Mouse (Mus musculus): ENCODE data around the gene Sec22a. TPM values are rescaled to one million over a fixed set of nuclear protein-coding genes. Genes with fewer than 3 reads are reported as not detected.

Gene Sec22a
- total and polyA plus RNA-seq, 3 experiments = 10.5 to 98.3 (median 11.4) TPM

DNA sequence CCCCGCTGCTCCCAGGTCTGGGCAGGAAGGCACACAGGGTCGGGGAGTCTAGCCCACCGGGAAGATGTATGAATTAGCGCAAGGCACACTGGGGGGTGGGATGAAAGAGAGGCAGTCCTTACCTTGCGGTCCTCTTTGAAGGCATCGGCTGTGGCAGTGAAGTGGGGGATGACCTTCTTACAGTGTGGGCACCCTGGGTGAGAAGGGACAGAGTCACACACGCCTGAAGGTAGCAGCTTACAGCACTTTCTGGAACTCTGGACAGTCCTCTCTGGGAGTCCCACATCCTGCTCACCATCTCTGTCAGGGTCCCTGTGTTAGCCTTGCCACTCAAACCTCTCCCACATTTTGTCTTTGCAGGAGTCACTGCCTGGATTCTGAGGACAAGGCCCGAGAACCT lies 40.2 kb upstream of the Sec22a start:
- TF ChIP-seq ZC3H11A (IDR thresholded peaks at IDR 0.05; ENCODE audit: low read depth, low read length) (no peak), MYC (IDR thresholded peaks at IDR 0.05; ENCODE audit: low read depth, low read length) (no peak), GABPA (IDR thresholded peaks at IDR 0.05; ENCODE audit: low read depth, low read length) (no peak), ZNF384 (IDR thresholded peaks at IDR 0.05; ENCODE audit: low read depth, low read length) (no peak), NRF1 (IDR thresholded peaks at IDR 0.05; ENCODE audit: insufficient read depth, low read depth, low read length, poor library complexity, severe bottlenecking) (no peak), RCOR1 (IDR thresholded peaks at IDR 0.05; ENCODE audit: low read depth, low read length) (no peak), RAD21 (IDR thresholded peaks at IDR 0.05; ENCODE audit: low read depth, low read length) (no peak), ELF1 (IDR thresholded peaks at IDR 0.05; ENCODE audit: low read depth, low read length) (no peak), UBTF (IDR thresholded peaks at IDR 0.05; ENCODE audit: borderline replicate concordance, insufficient read depth, low read depth, low read length) (no peak), ZKSCAN1 (IDR thresholded peaks at IDR 0.05; ENCODE audit: low read depth, low read length) (no peak), EP300 (IDR thresholded peaks at IDR 0.05; ENCODE audit: low read depth in 1 of 2, low read length in 2 of 2) (no peak), MEF2A (IDR thresholded peaks at IDR 0.05; ENCODE audit: extremely low read depth, insufficient replicate concordance, low read depth, low read length, poor library complexity, severe bottlenecking) (no peak), MXI1 (IDR thresholded peaks at IDR 0.05; ENCODE audit: low read depth, low read length) (no peak), ZMIZ1 (IDR thresholded peaks at IDR 0.05; ENCODE audit: low read depth, low read length) (no peak), E2F4 (IDR thresholded peaks at IDR 0.05; ENCODE audit: borderline replicate concordance, low read depth, low read length) (no peak), CHD2 (IDR thresholded peaks at IDR 0.05; ENCODE audit: low read length) (no peak), POLR2AphosphoS2 (IDR thresholded peaks at IDR 0.05; ENCODE audit: low read length) (no peak)
- Histone ChIP-seq H3K27ac (ENCODE audit: control insufficient read depth, low read depth, low read length) (no peak overlapping the region), H3K9ac (ENCODE audit: control insufficient read depth, low read depth, low read length, poor library complexity, severe bottlenecking) (no peak overlapping the region), H3K79me2 (ENCODE audit: control insufficient read depth, insufficient read depth, low read length, poor library complexity) (no peaks in the 10 kb centered on the region), H3K36me3 (ENCODE audit: control insufficient read depth in 1 of 2, insufficient read depth in 2 of 2, low read length in 2 of 2) (no peaks in the 10 kb centered on the region), H3K4me3 (ENCODE audit: control insufficient read depth in 1 of 2, insufficient read depth in 1 of 2, low read depth in 2 of 2, low read length in 2 of 2) (no peak overlapping the region), H3K27me3 (ENCODE audit: control insufficient read depth in 1 of 2, insufficient read depth in 2 of 2, low read length in 2 of 2) (no peaks in the 10 kb centered on the region), H3K9me3 (replicated peaks; ENCODE audit: insufficient read depth, low read length) (no peaks in the 10 kb centered on the region), H3K4me1 (ENCODE audit: control insufficient read depth in 1 of 2, insufficient read depth in 2 of 2, low read length in 2 of 2) (no peaks in the 10 kb centered on the region)
- no peak for DNase-seq (ENCODE audit: low read depth, low spot score)

DNA sequence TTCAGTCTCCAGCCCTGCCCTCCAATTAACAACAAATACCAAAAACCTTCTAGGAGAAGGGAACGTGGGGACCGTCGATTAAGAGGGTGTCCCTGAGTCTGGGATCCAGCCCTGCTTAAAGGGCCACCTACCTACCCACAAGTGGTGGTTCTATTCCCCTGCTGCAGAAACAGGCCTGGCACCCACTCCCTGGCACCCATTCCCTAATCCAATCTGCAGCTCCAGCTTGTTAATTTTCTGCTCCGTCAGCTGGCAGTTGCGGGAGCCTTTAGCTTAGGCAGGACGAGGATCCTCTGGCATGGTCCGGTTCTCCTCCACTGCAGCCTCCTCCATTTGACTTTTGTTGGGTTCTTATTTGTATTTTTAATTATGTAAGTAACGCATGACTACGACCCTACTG lies 39.6 kb upstream of the Sec22a start:
- no peaks in the 10 kb centered on the region for H3K36me3 ChIP-seq (ENCODE audit: control insufficient read depth in 1 of 2, insufficient read depth in 2 of 2, low read length in 2 of 2)
- no peak overlapping the region for H3K27ac ChIP-seq (ENCODE audit: control insufficient read depth, low read depth, low read length)
- no peaks in the 10 kb centered on the region for H3K27me3 ChIP-seq (ENCODE audit: control insufficient read depth in 1 of 2, insufficient read depth in 2 of 2, low read length in 2 of 2)
- no peaks in the 10 kb centered on the region for H3K4me1 ChIP-seq (ENCODE audit: control insufficient read depth in 1 of 2, insufficient read depth in 2 of 2, low read length in 2 of 2)
- TF ChIP-seq ELF1 (IDR thresholded peaks at IDR 0.05; ENCODE audit: low read depth, low read length) = no peak
- no peak for TF ChIP-seq POLR2AphosphoS5 (IDR thresholded peaks at IDR 0.05; ENCODE audit: borderline replicate concordance, low read depth, low read length)
- no peak for TF ChIP-seq GABPA (IDR thresholded peaks at IDR 0.05; ENCODE audit: low read depth, low read length)
- TF ChIP-seq ZNF384 (IDR thresholded peaks at IDR 0.05; ENCODE audit: low read depth, low read length) = no peak
- TF ChIP-seq NRF1 (IDR thresholded peaks at IDR 0.05; ENCODE audit: insufficient read depth, low read depth, low read length, poor library complexity, severe bottlenecking) = no peak
- no peak for TF ChIP-seq KAT2A (conservative IDR thresholded peaks at IDR 0.05; ENCODE audit: low read depth, low read length)
- no peak for TF ChIP-seq MYB (IDR thresholded peaks at IDR 0.05; ENCODE audit: low read depth, low read length)
- TF ChIP-seq SIN3A (IDR thresholded peaks at IDR 0.05; ENCODE audit: low read length) = no peak
- no peak for TF ChIP-seq EP300 (IDR thresholded peaks at IDR 0.05; ENCODE audit: low read depth in 1 of 2, low read length in 2 of 2)
- no peak for TF ChIP-seq TCF12 (IDR thresholded peaks at IDR 0.05; ENCODE audit: low read depth, low read length)
- no peak for TF ChIP-seq NELFE (IDR thresholded peaks at IDR 0.05; ENCODE audit: low read depth, low read length)
- TF ChIP-seq HCFC1 (IDR thresholded peaks at IDR 0.05; ENCODE audit: low read depth, low read length) = no peak
- no peak for TF ChIP-seq ZMIZ1 (IDR thresholded peaks at IDR 0.05; ENCODE audit: low read depth, low read length)
- no peak for TF ChIP-seq CTCF (IDR thresholded peaks at IDR 0.05 in 2 of 3, conservative IDR thresholded peaks at IDR 0.05 in 1 of 3; ENCODE audit: control insufficient read depth in 1 of 3, insufficient read depth in 1 of 3, low read depth in 2 of 3, low read length in 3 of 3, poor library complexity in 1 of 3, severe bottlenecking in 1 of 3)
- TF ChIP-seq MEF2A (IDR thresholded peaks at IDR 0.05; ENCODE audit: extremely low read depth, insufficient replicate concordance, low read depth, low read length, poor library complexity, severe bottlenecking) = no peak
- H3K9me3 ChIP-seq (replicated peaks; ENCODE audit: insufficient read depth, low read length) = no peaks in the 10 kb centered on the region
- H3K79me2 ChIP-seq (ENCODE audit: control insufficient read depth, insufficient read depth, low read length, poor library complexity) = no peaks in the 10 kb centered on the region
- H3K9ac ChIP-seq (ENCODE audit: control insufficient read depth, low read depth, low read length, poor library complexity, severe bottlenecking) = no peak overlapping the region
- H3K4me3 ChIP-seq (ENCODE audit: control insufficient read depth in 1 of 2, insufficient read depth in 1 of 2, low read depth in 2 of 2, low read length in 2 of 2) = no peak overlapping the region
- no peak for DNase-seq (ENCODE audit: low read depth, low spot score)

Data from MEL (cell line).